Mouse (Mus musculus): ENCODE results near the gene Gfy.
A peak's percentile ranks its signal among the peaks of the same experiment; 100 is the strongest.

The Gfy gene

GRCm38 (mm10) chr7:45145460-45145859 lies 33.9 kb downstream of the Gfy start:
- no peak for DNase-seq

GRCm38 (mm10) chr7:45144368-45145174 lies 34.8 kb downstream of the Gfy start:
- no peak for DNase-seq

GRCm38 (mm10) chr7:45141914-45142313 lies 37.5 kb downstream of the Gfy start:
- no peak for DNase-seq

GRCm38 (mm10) chr7:45141319-45141718 lies 38.0 kb downstream of the Gfy start:
- DNase-seq, result no peak

DNA sequence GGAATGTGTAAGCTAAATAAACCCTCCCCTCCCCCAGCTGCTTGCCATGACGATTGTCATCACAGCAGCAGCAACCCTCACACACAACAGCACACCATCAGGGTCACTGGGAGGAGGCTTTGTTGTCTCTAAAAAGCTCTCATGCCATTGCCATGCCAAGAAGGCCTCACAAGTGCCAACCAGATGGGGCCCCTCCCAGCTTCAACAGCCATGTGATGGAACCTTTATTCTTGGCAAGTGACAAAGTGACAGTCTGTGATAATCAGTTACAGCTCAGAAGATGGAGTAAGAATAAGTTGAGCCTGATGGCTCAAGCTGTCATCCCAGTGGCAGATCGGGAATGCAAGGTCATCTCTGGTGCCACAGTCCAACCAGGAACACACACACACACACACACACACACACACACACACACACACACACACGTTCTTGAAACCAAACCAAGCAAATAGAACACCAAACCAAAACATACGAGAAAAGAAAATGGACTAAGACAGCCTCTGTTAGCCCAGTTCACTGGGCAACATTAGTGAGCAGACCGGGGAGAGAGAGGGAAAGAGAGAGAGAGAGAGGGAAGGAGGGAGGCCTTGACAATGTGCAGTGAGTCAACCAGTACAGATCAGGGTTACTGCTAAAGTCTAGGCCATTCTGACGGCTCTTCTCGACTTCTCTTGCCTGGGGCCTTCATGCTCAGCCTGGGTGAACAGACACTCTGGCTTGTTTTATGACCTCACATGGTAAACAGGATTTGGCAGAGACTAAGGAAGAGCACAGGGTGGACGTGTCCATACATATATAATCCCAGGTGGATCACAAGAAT lies 39.3 kb downstream of the Gfy start:
- DNase-seq, result no peak

DNA sequence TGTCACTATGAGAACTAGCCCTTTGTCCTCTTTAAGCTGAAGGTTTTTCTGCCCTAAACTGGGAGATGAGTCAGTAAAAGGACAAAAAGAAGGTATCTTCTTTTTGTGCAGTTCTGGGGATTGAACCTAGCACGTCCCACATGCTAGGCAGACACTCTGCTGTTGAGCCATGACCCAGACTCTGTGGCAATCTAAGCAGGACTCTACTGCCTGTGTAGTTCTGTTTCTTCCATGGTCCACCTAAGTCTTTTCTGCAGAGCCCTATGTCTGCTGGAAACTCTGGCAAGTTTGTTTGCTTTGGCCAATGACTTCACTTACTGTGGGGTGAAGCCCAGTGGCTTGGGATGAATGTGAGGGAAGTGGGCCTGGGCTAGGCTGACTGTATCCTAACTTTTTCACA lies 41.0 kb downstream of the Gfy start:
- no peak for DNase-seq

DNA sequence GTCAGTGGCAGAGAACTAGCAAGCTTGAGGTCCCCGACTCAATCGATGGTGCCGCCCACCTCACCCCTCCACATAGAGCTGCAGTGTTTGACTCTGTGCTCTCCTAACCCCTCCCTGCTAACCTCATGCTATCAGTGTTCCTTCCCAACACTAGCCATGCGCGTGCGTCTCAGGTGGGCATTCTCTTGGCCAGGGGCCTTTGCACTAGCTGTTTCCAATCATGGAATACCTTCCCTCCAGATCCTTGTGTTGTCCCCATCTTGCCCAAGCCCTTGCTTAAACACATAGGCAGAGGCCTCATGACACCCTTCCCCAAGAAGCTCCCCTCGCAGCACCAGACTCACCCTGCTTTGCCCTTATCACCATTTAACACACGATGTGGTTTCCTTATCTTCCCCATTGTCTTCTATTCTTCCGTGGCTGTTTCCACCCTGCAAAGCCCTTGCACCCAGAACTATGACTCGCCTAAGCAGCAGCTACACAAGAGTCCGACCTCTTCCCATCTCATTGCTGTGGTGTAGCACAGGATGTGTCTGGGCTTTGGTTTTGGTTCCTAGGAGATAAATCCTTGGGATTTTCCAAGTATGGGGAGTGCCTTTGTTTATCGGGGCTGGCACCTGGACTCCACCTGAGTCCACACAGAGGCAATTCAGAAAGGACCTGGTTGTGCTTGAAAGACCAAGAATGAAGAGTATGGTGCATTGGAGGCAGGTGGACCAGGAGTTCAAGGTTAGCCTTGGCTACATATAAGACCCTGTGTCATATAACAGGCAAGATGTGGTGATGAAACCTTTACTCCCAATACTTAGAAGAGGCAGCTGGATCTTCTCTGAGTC lies 42.0 kb downstream of the Gfy start:
- no peak for DNase-seq

- DNase-seq, result peak; percentile 94
Measured at GRCm38 (mm10) chr7:45135993-45136567, 43.3 kb downstream of the Gfy start, which contains the start of the genes Gm45713 and Flt3l. Gene Gm45713, minus strand, starts transcription at chr7:45136231. Gene Flt3l, minus strand, starts transcription at chr7:45136432.

- DNase-seq, result no peak
Measured at GRCm38 (mm10) chr7:45135370-45135769, 44.0 kb downstream of the Gfy start.

DNA sequence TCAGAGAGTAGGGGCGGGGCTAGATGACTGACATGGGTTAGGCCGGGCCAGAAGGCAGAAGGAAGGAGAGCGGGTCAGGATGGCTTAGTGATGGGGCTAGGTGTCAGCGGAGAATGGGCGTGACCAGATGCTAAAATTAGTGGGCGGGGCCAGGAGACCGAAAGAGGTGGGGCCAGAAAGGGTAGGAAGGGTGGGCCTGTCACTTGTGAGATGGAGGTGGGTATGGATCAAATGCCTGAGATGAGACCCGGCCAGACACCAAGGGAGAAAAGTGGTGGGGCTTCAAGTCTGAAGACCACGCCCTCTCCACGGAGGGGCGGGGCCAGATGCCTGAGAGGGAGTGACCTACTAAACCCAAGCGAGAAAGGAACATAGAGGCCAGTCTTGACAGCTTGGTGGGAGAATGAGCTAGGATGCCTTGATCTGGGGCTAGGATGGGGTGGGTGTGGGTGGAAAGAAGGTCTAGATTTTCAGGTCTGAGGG lies 44.8 kb downstream of the Gfy start:
- no peak for DNase-seq

- DNase-seq, result no peak
Measured at GRCm38 (mm10) chr7:45133446-45134159, 45.8 kb downstream of the Gfy start.

- DNase-seq, result no peak
Measured at GRCm38 (mm10) chr7:45131850-45132249, 47.5 kb downstream of the Gfy start.

- DNase-seq, result no peak
Measured at GRCm38 (mm10) chr7:45129776-45130512, 49.4 kb downstream of the Gfy start.

DNA sequence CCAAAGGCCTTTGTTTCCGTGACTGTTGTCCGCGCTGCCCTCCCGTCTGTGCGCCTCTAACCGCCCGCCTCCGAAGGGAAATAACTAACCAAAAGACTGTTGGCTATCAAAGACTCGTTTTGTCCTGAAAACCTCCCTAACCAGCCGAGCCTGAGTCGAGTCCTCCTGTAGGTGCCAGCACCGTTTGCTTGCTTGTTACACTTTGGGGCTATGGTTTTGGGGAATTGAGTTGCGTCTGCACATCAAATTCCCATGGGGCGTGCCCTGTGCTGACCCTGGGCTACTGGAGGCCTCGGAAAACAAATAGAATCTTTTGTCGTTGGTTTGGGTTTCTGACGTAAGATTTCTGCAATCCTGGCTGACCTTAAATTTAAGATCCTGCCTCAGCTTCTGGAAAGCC lies 50.1 kb downstream of the Gfy start:
- DNase-seq, result peak; percentile 61

DNA sequence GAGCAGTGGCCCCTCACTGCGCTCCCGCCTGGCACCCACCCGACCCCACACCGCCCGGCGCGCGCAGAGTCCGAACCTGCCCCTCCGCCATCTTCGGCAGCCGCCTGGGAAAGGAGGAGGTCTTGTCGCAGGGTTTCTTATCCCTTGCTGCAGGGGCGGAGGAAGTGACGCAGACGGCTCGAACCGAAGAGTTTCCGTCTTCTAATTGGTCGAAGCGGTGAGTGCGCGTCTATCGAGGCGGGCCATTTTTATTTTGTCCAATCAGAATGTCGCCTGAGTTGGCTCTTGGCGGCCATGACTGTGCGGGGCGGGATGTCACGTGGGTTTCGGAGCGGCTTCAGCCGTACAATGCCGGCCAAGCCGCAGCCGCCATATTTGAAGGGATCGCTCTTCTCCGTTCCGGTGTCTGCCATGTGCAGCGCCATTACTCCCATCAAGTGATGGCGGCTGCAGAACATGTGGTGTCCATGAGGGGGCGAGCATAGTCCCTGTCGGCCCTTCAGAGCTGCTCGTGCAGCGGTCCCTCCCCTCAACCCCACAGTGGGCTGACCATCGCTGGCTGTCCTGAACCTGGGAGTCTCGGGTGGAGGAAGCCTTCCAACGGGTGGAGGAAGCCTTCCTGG lies 50.6 kb downstream of the Gfy start, which contains the start of gene Rpl13a:
Gene Rpl13a, minus strand, starts transcription at position 138 of the 623 bp plus-strand sequence.
- DNase-seq, result peak; percentile 99

DNA sequence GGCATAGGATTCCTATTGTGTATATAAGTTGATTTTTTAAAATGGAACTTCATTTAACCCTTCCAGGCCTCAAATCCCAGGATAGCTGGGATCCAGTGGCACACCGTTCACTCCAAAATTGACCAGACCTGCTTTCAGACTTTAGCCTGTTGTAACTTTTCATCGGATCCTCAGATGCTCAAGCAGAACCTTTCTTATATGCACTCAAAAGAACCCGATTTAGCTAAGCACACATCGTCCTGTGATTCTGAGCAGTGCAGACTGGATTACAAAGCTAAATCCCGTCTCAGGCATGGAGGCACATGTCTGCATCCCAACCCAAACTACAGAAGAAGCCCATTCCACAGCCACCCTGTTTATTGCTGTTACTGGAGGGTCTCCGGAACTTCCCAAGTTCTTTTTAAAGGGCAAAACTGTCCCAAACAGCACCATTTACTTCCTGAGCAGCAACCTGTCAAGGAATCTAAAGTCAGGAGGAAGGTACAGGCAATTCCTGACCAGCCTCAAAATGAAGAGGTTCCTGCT lies 51.6 kb downstream of the Gfy start:
- DNase-seq, result no peak

DNA sequence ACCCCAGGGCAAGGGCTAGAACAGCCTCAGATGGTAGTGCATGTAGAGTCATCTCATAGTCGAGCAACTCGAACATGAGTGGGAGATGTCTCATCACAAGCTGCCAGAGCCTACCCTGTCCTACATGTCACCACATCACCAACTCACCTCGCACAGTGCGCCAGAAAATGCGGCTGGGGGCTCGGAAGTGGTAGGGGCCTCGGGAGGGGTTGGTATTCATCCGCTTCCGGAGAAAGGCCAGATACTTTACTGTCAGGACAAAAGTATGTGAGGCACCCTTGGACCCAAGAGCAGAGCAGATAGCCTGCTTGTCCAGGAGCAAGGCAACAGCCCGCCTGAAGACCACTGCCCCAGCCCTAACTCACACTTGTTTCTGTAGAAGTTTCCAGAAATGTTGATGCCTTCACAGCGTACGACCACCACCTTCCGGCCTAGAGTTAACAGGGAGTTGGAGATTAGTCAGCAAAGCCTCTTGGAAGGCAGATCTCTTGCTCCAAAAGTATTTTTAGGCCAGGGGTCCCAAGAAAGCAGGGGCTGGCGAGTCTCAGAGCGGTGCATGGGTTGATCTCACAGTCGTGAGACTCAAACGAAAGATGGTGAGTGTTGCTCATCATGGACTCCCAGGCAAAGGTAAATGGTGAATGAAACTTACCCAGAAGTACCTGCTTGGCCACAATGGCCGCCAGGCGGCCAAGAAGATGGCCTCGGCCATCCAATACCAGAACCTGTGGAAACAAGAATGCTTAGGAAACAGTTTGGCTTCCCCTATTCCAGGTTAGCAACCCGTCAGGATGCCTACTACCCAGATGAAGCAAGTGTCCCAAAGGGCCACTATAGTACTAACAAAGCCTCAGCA lies 52.3 kb downstream of the Gfy start:
- no peak for DNase-seq

All from kidney, postnatal 14 days (tissue).